11 mouse cellular contexts compared by ENCODE assay signal in genomic region chr2:70663764-70664163, GRCm38 (mm10). TPM values are rescaled to one million over a fixed set of nuclear protein-coding genes. Genes with fewer than 3 reads are reported as not detected.
A peak's percentile ranks its signal among the peaks of the same experiment; 100 is the strongest.
DNase-seq lines count a peak whose midpoint lies in the region; ATAC-seq and TF ChIP-seq lines count a peak whose summit lies in the region.
"Had no signal": no experiment of that assay in that cellular context is flagged by ENCODE, and none has a peak within 500 bp of the region (broad histone marks: within the 10 kb centered on the region; RNA-seq: fewer than 3 reads in every experiment).

No protein-coding gene starts in this region.

- H3K9me3 ChIP-seq in hindbrain, embryonic 14.5 days (ENCODE audit: control insufficient read depth, low read length): no peaks in the 10 kb centered on the region
- H3K9me3 ChIP-seq in hindbrain, embryonic 16.5 days (ENCODE audit: control insufficient read depth, low read length): no peaks in the 10 kb centered on the region
- no peaks in the 10 kb centered on the region for H3K9me3 ChIP-seq in midbrain, postnatal 0 days (ENCODE audit: low read length)
- no peaks in the 10 kb centered on the region for H3K9me3 ChIP-seq in midbrain, embryonic 10.5 days (replicated peaks)
- H3K9me3 ChIP-seq: embryonic facial prominence, embryonic 12.5 days; limb, embryonic 12.5 days had no signal

- H3K4me3 ChIP-seq in hindbrain, embryonic 14.5 days (replicated peaks; ENCODE audit: low read length): no peak overlapping the region
- no peak overlapping the region for H3K4me3 ChIP-seq in hindbrain, embryonic 16.5 days (ENCODE audit: low read length)
- H3K4me3 ChIP-seq in midbrain, postnatal 0 days (ENCODE audit: low read depth, low read length): no peak overlapping the region
- H3K4me3 ChIP-seq in midbrain, embryonic 10.5 days: no peak overlapping the region
- H3K4me3 ChIP-seq: embryonic facial prominence, embryonic 12.5 days; limb, embryonic 12.5 days had no signal

- H3K9ac ChIP-seq in hindbrain, embryonic 14.5 days: no peak overlapping the region
- H3K9ac ChIP-seq in hindbrain, embryonic 16.5 days (ENCODE audit: low read depth, low read length): no peak overlapping the region
- H3K9ac ChIP-seq in midbrain, postnatal 0 days (replicated peaks; ENCODE audit: low read length, poor library complexity, severe bottlenecking): no peak overlapping the region
- H3K9ac ChIP-seq: embryonic facial prominence, embryonic 12.5 days; limb, embryonic 12.5 days had no signal

- no peak for TF ChIP-seq POLR2A in brain, embryonic 14.5 days (IDR thresholded peaks at IDR 0.05; ENCODE audit: borderline replicate concordance, extremely low read depth, insufficient read depth, insufficient read length, poor library complexity, severe bottlenecking)

- no peak for ATAC-seq in hindbrain, embryonic 14.5 days (ENCODE audit: low FRiP score)
- no peak for ATAC-seq in hindbrain, embryonic 16.5 days
- no peak for ATAC-seq in midbrain, postnatal 0 days (ENCODE audit: low FRiP score)
- no peak for ATAC-seq in megakaryocyte progenitor cell, adult 5-6 weeks (replicated peaks; ENCODE audit: poor library complexity)

- H3K27me3 ChIP-seq in hindbrain, embryonic 14.5 days (ENCODE audit: control insufficient read depth, insufficient read depth, low read length): no peaks in the 10 kb centered on the region
- H3K27me3 ChIP-seq in hindbrain, embryonic 16.5 days (replicated peaks; ENCODE audit: control insufficient read depth, insufficient read depth, low read length): no peaks in the 10 kb centered on the region
- H3K27me3 ChIP-seq in midbrain, postnatal 0 days (ENCODE audit: insufficient read depth, low read length): no peaks in the 10 kb centered on the region
- H3K27me3 ChIP-seq in midbrain, embryonic 10.5 days (ENCODE audit: low read depth, poor library complexity, severe bottlenecking): no peaks in the 10 kb centered on the region
- H3K27me3 ChIP-seq: embryonic facial prominence, embryonic 12.5 days; limb, embryonic 12.5 days had no signal

- peak; percentile 65 for TF ChIP-seq CTCF in midbrain, postnatal 0 days (IDR thresholded peaks at IDR 0.05)
- TF ChIP-seq CTCF in brain, embryonic 14.5 days (IDR thresholded peaks at IDR 0.05; ENCODE audit: borderline replicate concordance, extremely low read depth, insufficient read depth, insufficient read length): peak; percentile 24; the same call in 1 of the 2 replicates

- peaks cover 19% of the 10 kb centered on the region for H3K4me1 ChIP-seq in hindbrain, embryonic 14.5 days (replicated peaks; ENCODE audit: control insufficient read depth, insufficient read depth, low read length)
- peaks cover 11% of the 10 kb centered on the region for H3K4me1 ChIP-seq in hindbrain, embryonic 16.5 days (ENCODE audit: control insufficient read depth, insufficient read depth, low read depth, low read length)
- no peaks in the 10 kb centered on the region for H3K4me1 ChIP-seq in midbrain, postnatal 0 days (ENCODE audit: insufficient read depth, low read length)
- peaks cover 23% of the 10 kb centered on the region for H3K4me1 ChIP-seq in midbrain, embryonic 10.5 days

- DNase-seq in hindbrain, embryonic 14.5 days (ENCODE audit: low spot score): peak; percentile 45
- DNase-seq in midbrain, postnatal 0 days (ENCODE audit: low spot score): peak; percentile 42
- no peak for DNase-seq in midbrain, embryonic 10.5 days (ENCODE audit: low spot score)
- DNase-seq in brain, embryonic 14.5 days (ENCODE audit: low read depth): peak; percentile 53
- peak; percentile 5 to 30 for DNase-seq in thymus, postnatal 10 days (ENCODE audit: low spot score in 2 of 2)
- DNase-seq in cerebellum, postnatal 10 days: no peak

- WGBS in hindbrain, embryonic 14.5 days: 82% methylated on average over 5 of the region's 5 CpGs
- 76% methylated on average over 5 of the region's 5 CpGs for WGBS in hindbrain, embryonic 16.5 days
- 71% methylated on average over 5 of the region's 5 CpGs for WGBS in midbrain, postnatal 0 days
- WGBS in midbrain, embryonic 10.5 days: 89% methylated on average over 5 of the region's 5 CpGs

- H3K27ac ChIP-seq in hindbrain, embryonic 14.5 days: no peak overlapping the region
- H3K27ac ChIP-seq in hindbrain, embryonic 16.5 days (ENCODE audit: low read depth, low read length): no peak overlapping the region
- no peak overlapping the region for H3K27ac ChIP-seq in midbrain, postnatal 0 days (ENCODE audit: low read depth, low read length)
- no peak overlapping the region for H3K27ac ChIP-seq in midbrain, embryonic 10.5 days (replicated peaks)
- H3K27ac ChIP-seq: embryonic facial prominence, embryonic 12.5 days; limb, embryonic 12.5 days had no signal

- no peaks in the 10 kb centered on the region for H3K36me3 ChIP-seq in hindbrain, embryonic 14.5 days (replicated peaks; ENCODE audit: control insufficient read depth, insufficient read depth)
- H3K36me3 ChIP-seq in hindbrain, embryonic 16.5 days (ENCODE audit: control insufficient read depth, insufficient read depth, low read length): no peaks in the 10 kb centered on the region
- H3K36me3 ChIP-seq in midbrain, postnatal 0 days (ENCODE audit: insufficient read depth, low read length): no peaks in the 10 kb centered on the region
- H3K36me3 ChIP-seq in midbrain, embryonic 10.5 days: peaks cover 14% of the 10 kb centered on the region
- H3K36me3 ChIP-seq: embryonic facial prominence, embryonic 12.5 days had no signal

- no peak overlapping the region for H3K4me2 ChIP-seq in hindbrain, embryonic 14.5 days (replicated peaks)
- no peak overlapping the region for H3K4me2 ChIP-seq in hindbrain, embryonic 16.5 days (ENCODE audit: low read length)
- no peak overlapping the region; the same call in 1 of the 2 replicates for H3K4me2 ChIP-seq in midbrain, postnatal 0 days (ENCODE audit: low read depth, low read length, poor library complexity, severe bottlenecking)

RNA-seq across cellular contexts. Expression of gene Gm26558, which starts 1.9 kb away (rescaled TPM):
- polyA plus RNA-seq in hindbrain, embryonic 14.5 days (2014; fragmentation: Nextera tagmentation; extraction: Ambion mirVana): 4.6 and 5.0 TPM in 2 replicates
- 3.3 TPM in 2 replicates for polyA plus RNA-seq in hindbrain, embryonic 16.5 days (2015; fragmentation: Nextera tagmentation; extraction: Ambion mirVana)
- 1.6 and 1.8 TPM in 2 replicates for total RNA-seq in midbrain, postnatal 0 days (2014; rRNA removed)
- 4.0 and 6.5 TPM in 2 replicates for polyA plus RNA-seq in midbrain, postnatal 0 days (2015; fragmentation: Nextera tagmentation; extraction: Ambion mirVana)
- polyA plus RNA-seq in midbrain, embryonic 10.5 days (2016; fragmentation: Nextera tagmentation; extraction: Ambion mirVana): 3.0 and 3.4 TPM in 2 replicates
- polyA plus RNA-seq in brain, embryonic 14.5 days (2012; rRNA removed): 0.63 and 1.0 TPM in 2 replicates
- not detected in 2 replicates for total RNA-seq in megakaryocyte progenitor cell, adult 5-6 weeks (2015)
- total RNA-seq in megakaryocyte progenitor cell, adult 5-6 weeks (2017): not detected in 2 replicates
- total RNA-seq: gastrocnemius, postnatal 4 days had no signal

RNA-seq across cellular contexts. Expression of gene Gorasp2, which starts 2.4 kb away (rescaled TPM):
- polyA plus RNA-seq in hindbrain, embryonic 14.5 days (2014; fragmentation: Nextera tagmentation; extraction: Ambion mirVana): 137 and 146 TPM in 2 replicates
- polyA plus RNA-seq in hindbrain, embryonic 16.5 days (2015; fragmentation: Nextera tagmentation; extraction: Ambion mirVana): 141 and 150 TPM in 2 replicates
- total RNA-seq in midbrain, postnatal 0 days (2014; rRNA removed): 84.8 and 106 TPM in 2 replicates
- 159 and 160 TPM in 2 replicates for polyA plus RNA-seq in midbrain, postnatal 0 days (2015; fragmentation: Nextera tagmentation; extraction: Ambion mirVana)
- 151 and 159 TPM in 2 replicates for polyA plus RNA-seq in midbrain, embryonic 10.5 days (2016; fragmentation: Nextera tagmentation; extraction: Ambion mirVana)
- 79.5 and 96.4 TPM in 2 replicates for polyA plus RNA-seq in brain, embryonic 14.5 days (2012; rRNA removed)
- total RNA-seq in megakaryocyte progenitor cell, adult 5-6 weeks (2015): 262 and 265 TPM in 2 replicates
- 77.4 and 92.2 TPM in 2 replicates for total RNA-seq in megakaryocyte progenitor cell, adult 5-6 weeks (2017)

Comparison
In these comparisons a context has a peak if more than half of its experiments do, and no peak if none do; other contexts are left out.
1. DNase-seq: peak in hindbrain, embryonic 14.5 days (single experiment), midbrain, postnatal 0 days (single experiment), brain, embryonic 14.5 days (single experiment) and thymus, postnatal 10 days (2 of 2); none in midbrain, embryonic 10.5 days (single experiment) and cerebellum, postnatal 10 days (0 of 2).